Mouse (Mus musculus) cortical plate, adult 2 months (tissue): ENCODE measurements around the gene Cyb561.

Source experiments
- CTCF ChIP-seq: fragments of 200-500 bp; IDR thresholded peaks from 2 replicates; pipeline ENCODE4 v1.5.1; 2011; ENCODE audit warnings: mild to moderate bottlenecking, control low read depth, low read length; ENCODE audit not compliant: insufficient read depth; ENCODE audit errors: extremely low read depth
- POLR2A ChIP-seq: fragments of 200-500 bp; IDR thresholded peaks from 2 replicates; pipeline ENCODE4 v1.6.1; 2011; ENCODE audit warnings: mild to moderate bottlenecking, low read length, control low read depth; ENCODE audit not compliant: insufficient read depth; ENCODE audit errors: extremely low read depth

- no peak for TF ChIP-seq POLR2A
- no peak for TF ChIP-seq CTCF
Observed at GRCm38 (mm10) chr11:105950519-105950918, 2.6 kb downstream of the Cyb561 start.
